ENCODE assay signal across 8 mouse cellular contexts in genomic region chr9:45798467-45799164, GRCm38 (mm10). TPM values are rescaled to one million over a fixed set of nuclear protein-coding genes. Genes with fewer than 3 reads are reported as not detected.
A peak's percentile ranks its signal among the peaks of the same experiment; 100 is the strongest.
DNase-seq lines count a peak whose midpoint lies in the region; ATAC-seq and TF ChIP-seq lines count a peak whose summit lies in the region.
"Had no signal": no experiment of that assay in that cellular context is flagged by ENCODE, and none has a peak within 500 bp of the region (broad histone marks: within the 10 kb centered on the region; RNA-seq: fewer than 3 reads in every experiment).

No protein-coding gene starts in this region.

- peak overlapping the region; percentile 68 for H3K9ac ChIP-seq in heart, embryonic 13.5 days
- H3K9ac ChIP-seq in midbrain, embryonic 13.5 days (replicated peaks): 0 out of 2 replicates have a peak overlapping the region, but pooled peaks have one; percentile 5

- no peak; the same call in none of the 2 replicates for TF ChIP-seq CTCF in left cerebral cortex, adult 2 months (IDR thresholded peaks at IDR 0.05)

- H3K27me3 ChIP-seq in heart, embryonic 13.5 days (replicated peaks): no peaks in the 10 kb centered on the region
- no peaks in the 10 kb centered on the region for H3K27me3 ChIP-seq in midbrain, embryonic 13.5 days

- intact Hi-C loops in left cerebral cortex, postnatal 14 days (cut with DNase I): no loop called here
- intact Hi-C loops in left cerebral cortex, adult 2 months (cut with DNase I): no loop called here

- H3K36me3 ChIP-seq in heart, embryonic 13.5 days: peaks cover 38% of the 10 kb centered on the region
- peaks cover 29% of the 10 kb centered on the region for H3K36me3 ChIP-seq in midbrain, embryonic 13.5 days

- H3K27ac ChIP-seq in left cerebral cortex, adult 2 months: no peak overlapping the region
- H3K27ac ChIP-seq in heart, embryonic 13.5 days (replicated peaks): peak overlapping the region; percentile 48; the same call in 1 of the 2 replicates
- peak overlapping the region; percentile 63; the same call in 1 of the 2 replicates for H3K27ac ChIP-seq in midbrain, embryonic 13.5 days

- peak; percentile 34 to 44 for DNase-seq in left cerebral cortex, postnatal 14 days (ENCODE audit: low spot score in 2 of 2)
- DNase-seq in left cerebral cortex, adult 2 months (ENCODE audit: extremely low spot score in 1 of 2, low spot score in 2 of 2): no peak
- peak; percentile 85 for DNase-seq in embryo, embryonic 11 days
- peak; percentile 64 to 76 for DNase-seq in kidney, postnatal 4 days
- no peak for DNase-seq in natural killer cell, adult 2 months (ENCODE audit: low spot score in 2 of 2)

- H3K4me1 ChIP-seq in heart, embryonic 13.5 days: peaks cover 17% of the 10 kb centered on the region
- peaks cover 13% of the 10 kb centered on the region for H3K4me1 ChIP-seq in midbrain, embryonic 13.5 days (replicated peaks)
- H3K4me1 ChIP-seq: megakaryocyte, embryonic 14.5 days had no signal

- H3K9me3 ChIP-seq in heart, embryonic 13.5 days: no peaks in the 10 kb centered on the region
- no peaks in the 10 kb centered on the region for H3K9me3 ChIP-seq in midbrain, embryonic 13.5 days

- 13% methylated on average over 13 of the region's 13 CpGs for WGBS in heart, embryonic 13.5 days
- WGBS in midbrain, embryonic 13.5 days: 11% methylated on average over 13 of the region's 13 CpGs

- H3K4me2 ChIP-seq in heart, embryonic 13.5 days: peak overlapping the region; percentile 60
- H3K4me2 ChIP-seq in midbrain, embryonic 13.5 days (replicated peaks): no peak overlapping the region

- ATAC-seq in heart, embryonic 13.5 days (ENCODE audit: extremely low read depth, insufficient number of reproducible peaks, low FRiP score, low TSS enrichment): peak; percentile 39; the same call in 1 of the 2 replicates
- ATAC-seq in midbrain, embryonic 13.5 days: peak; percentile 79

- H3K4me3 ChIP-seq in left cerebral cortex, adult 2 months: no peak overlapping the region
- H3K4me3 ChIP-seq in heart, embryonic 13.5 days: 0 out of 2 replicates have a peak overlapping the region, but pooled peaks have one; percentile 9
- H3K4me3 ChIP-seq in midbrain, embryonic 13.5 days (replicated peaks): no peak overlapping the region
- H3K4me3 ChIP-seq: megakaryocyte, embryonic 14.5 days had no signal

RNA-seq across cellular contexts. Expression of gene Cep164, which starts 29.9 kb away (rescaled TPM):
- total RNA-seq in left cerebral cortex, postnatal 14 days (2021): 10 to 100 TPM; 15.0 to 15.4 TPM
- 10 to 100 TPM; 13.7 to 16.5 TPM for total RNA-seq in left cerebral cortex, adult 2 months (2021)
- 13.0 and 14.4 TPM in 2 replicates for polyA plus RNA-seq in heart, embryonic 13.5 days (2015; fragmentation: Nextera tagmentation; extraction: Ambion mirVana)
- polyA plus RNA-seq in midbrain, embryonic 13.5 days (2015; fragmentation: Nextera tagmentation; extraction: Ambion mirVana): 14.9 and 15.5 TPM in 2 replicates

RNA-seq across cellular contexts. Expression of gene Bace1, which starts 39.8 kb away (rescaled TPM):
- 100 to 1,000 TPM; 108 to 111 TPM for total RNA-seq in left cerebral cortex, postnatal 14 days (2021)
- 10 to 100 TPM; 77.3 to 79.5 TPM for total RNA-seq in left cerebral cortex, adult 2 months (2021)
- polyA plus RNA-seq in heart, embryonic 13.5 days (2015; fragmentation: Nextera tagmentation; extraction: Ambion mirVana): 17.6 and 19.1 TPM in 2 replicates
- 47.0 and 50.6 TPM in 2 replicates for polyA plus RNA-seq in midbrain, embryonic 13.5 days (2015; fragmentation: Nextera tagmentation; extraction: Ambion mirVana)

Comparison
In these comparisons a context has a peak if more than half of its experiments do, and no peak if none do; other contexts are left out.
1. DNase-seq: peak in left cerebral cortex, postnatal 14 days (2 of 2), embryo, embryonic 11 days (single experiment) and kidney, postnatal 4 days (2 of 2); none in left cerebral cortex, adult 2 months (0 of 2) and natural killer cell, adult 2 months (0 of 2).